Mouse (Mus musculus) embryonic facial prominence, embryonic 13.5 days (tissue): ENCODE data around the gene Phip. TPM values are rescaled to one million over a fixed set of nuclear protein-coding genes. Genes with fewer than 3 reads are reported as not detected.
A peak's percentile ranks its signal among the peaks of the same experiment; 100 is the strongest.

Source experiments
- ATAC-seq: fragments of 200-750 bp; cut with Nextera tagmentation; 2 replicates; pipeline ENCODE4 v1.8.0; 2017; ENCODE audit warnings: low read depth; ENCODE audit not compliant: insufficient number of reproducible peaks, insufficient read depth, low FRiP score, low TSS enrichment
- H3K27ac ChIP-seq: fragments of 300-500 bp; sonication (generic); 2 replicates; pipeline ENCODE4 v1.5.1; 2015; ENCODE audit warnings: moderate library complexity, mild to moderate bottlenecking, inconsistent platforms
- H3K27me3 ChIP-seq: fragments of 300-500 bp; sonication (generic); 2 replicates; pipeline ENCODE4 v1.6.1; 2015; ENCODE audit warnings: mild to moderate bottlenecking, inconsistent platforms
- H3K36me3 ChIP-seq: fragments of 300-500 bp; sonication (generic); 2 replicates; pipeline ENCODE4 v1.6.1; 2015; ENCODE audit warnings: mild to moderate bottlenecking, inconsistent platforms
- H3K4me1 ChIP-seq: fragments of 300-500 bp; sonication (generic); 2 replicates; pipeline ENCODE4 v1.6.1; 2015; ENCODE audit warnings: inconsistent platforms
- H3K4me2 ChIP-seq: fragments of 300-500 bp; sonication (generic); 2 replicates; pipeline ENCODE4 v1.6.1; 2015; ENCODE audit warnings: moderate library complexity, mild to moderate bottlenecking, inconsistent platforms
- H3K4me3 ChIP-seq: fragments of 300-500 bp; sonication (generic); 2 replicates; pipeline ENCODE4 v1.5.1; 2015; ENCODE audit warnings: mild to moderate bottlenecking, inconsistent platforms
- H3K9ac ChIP-seq: fragments of 300-500 bp; sonication (generic); 2 replicates; pipeline ENCODE4 v1.6.1; 2015; ENCODE audit warnings: mild to moderate bottlenecking, inconsistent platforms
- H3K9me3 ChIP-seq: fragments of 300-500 bp; sonication (generic); 2 replicates; pipeline ENCODE4 v1.6.1; 2016; ENCODE audit warnings: inconsistent platforms
- WGBS: fragments of 180-500 bp; shearing (Covaris S2); methylation state at CpG from one replicate; pipeline ENCODE4 v1.1.7; 2015; ENCODE audit warnings: mixed read lengths; 5-methylcytosine and 5-hydroxymethylcytosine counted together
- polyA plus RNA-seq: library from polyadenylated mRNA; unstranded; fragments of >200 nt; fragmentation: Nextera tagmentation; extraction: Ambion mirVana; gene quantifications from 2 replicates; pipeline ENCODE4 v1.2.1, GENCODE M21; 2015

Phip gene
- polyA plus RNA-seq: 116 and 118 TPM in 2 replicates

GRCm38 (mm10) chr9:82975342-82976215, at the start of gene Phip:
Gene Phip, minus strand, starts transcription at chr9:82975516.
- Histone ChIP-seq H3K9ac (peak within 1 kb of the TSS; percentile 96), H3K4me3 (peak within 1 kb of the TSS; percentile 92), H3K4me1 (peaks cover 10% of the 10 kb centered on the region), H3K27me3 (no peaks in the 10 kb centered on the region), H3K4me2 (peak within 1 kb of the TSS; percentile 70), H3K27ac (peak within 1 kb of the TSS; percentile 100), H3K36me3 (no peaks in the 10 kb centered on the region), H3K9me3 (no peaks in the 10 kb centered on the region)
- ATAC-seq: peak; percentile 83
- under 1% methylated on average over 74 of the region's 79 CpGs for WGBS

- no peaks in the 10 kb centered on the region for H3K27me3 ChIP-seq
- H3K4me1 ChIP-seq: no peaks in the 10 kb centered on the region
- WGBS: 76% methylated on average over 6 of the region's 6 CpGs
- H3K36me3 ChIP-seq: no peaks in the 10 kb centered on the region
- no peak overlapping the region for H3K4me2 ChIP-seq
- no peak overlapping the region for H3K9ac ChIP-seq
- no peak overlapping the region for H3K27ac ChIP-seq
- H3K4me3 ChIP-seq: no peak overlapping the region
- ATAC-seq: no peak
- H3K9me3 ChIP-seq: no peaks in the 10 kb centered on the region
Measured at GRCm38 (mm10) chr9:83023724-83024123, 48.4 kb upstream of the Phip start.

GRCm38 (mm10) chr9:83014516-83014915, 39.2 kb upstream of the Phip start:
- no peaks in the 10 kb centered on the region for H3K4me1 ChIP-seq
- no peak overlapping the region for H3K4me2 ChIP-seq
- no peak overlapping the region for H3K27ac ChIP-seq
- H3K27me3 ChIP-seq: no peaks in the 10 kb centered on the region
- H3K9ac ChIP-seq: no peak overlapping the region
- no peak for ATAC-seq
- no peaks in the 10 kb centered on the region for H3K9me3 ChIP-seq
- no peaks in the 10 kb centered on the region for H3K36me3 ChIP-seq
- 90% methylated on average over 4 of the region's 4 CpGs for WGBS
- no peak overlapping the region for H3K4me3 ChIP-seq

- H3K4me3 ChIP-seq: no peak overlapping the region
- H3K27me3 ChIP-seq: no peaks in the 10 kb centered on the region
- no peaks in the 10 kb centered on the region for H3K4me1 ChIP-seq
- H3K4me2 ChIP-seq: no peak overlapping the region
- ATAC-seq: no peak
- no peaks in the 10 kb centered on the region for H3K9me3 ChIP-seq
- no peaks in the 10 kb centered on the region for H3K36me3 ChIP-seq
- no peak overlapping the region for H3K9ac ChIP-seq
- no peak overlapping the region for H3K27ac ChIP-seq
- WGBS: 83% methylated on average over 1 of the region's 1 CpGs
Measured at GRCm38 (mm10) chr9:83008306-83008705, 33.0 kb upstream of the Phip start.

GRCm38 (mm10) chr9:83001342-83001741, 26.0 kb upstream of the Phip start:
- no peak for ATAC-seq
- peaks cover under 1% of the 10 kb centered on the region; the same call in 1 of the 2 replicates for H3K9me3 ChIP-seq
- no peak overlapping the region for H3K4me3 ChIP-seq
- WGBS: 72% methylated on average over 4 of the region's 4 CpGs
- no peak overlapping the region for H3K27ac ChIP-seq
- no peak overlapping the region for H3K9ac ChIP-seq
- no peaks in the 10 kb centered on the region for H3K27me3 ChIP-seq
- H3K4me1 ChIP-seq: no peaks in the 10 kb centered on the region
- H3K4me2 ChIP-seq: no peak overlapping the region
- no peaks in the 10 kb centered on the region for H3K36me3 ChIP-seq

- Histone ChIP-seq H3K27me3 (no peaks in the 10 kb centered on the region), H3K36me3 (no peaks in the 10 kb centered on the region), H3K4me3 (no peak overlapping the region), H3K9me3 (peaks cover 3% of the 10 kb centered on the region; the same call in 1 of the 2 replicates), H3K4me2 (no peak overlapping the region), H3K9ac (no peak overlapping the region), H3K4me1 (no peaks in the 10 kb centered on the region), H3K27ac (no peak overlapping the region)
- ATAC-seq: no peak
- WGBS: 70% methylated on average over 2 of the region's 2 CpGs
Measured at GRCm38 (mm10) chr9:82997765-82998500, 22.6 kb upstream of the Phip start.

- Histone ChIP-seq H3K36me3 (no peaks in the 10 kb centered on the region), H3K9me3 (no peaks in the 10 kb centered on the region), H3K27ac (no peak overlapping the region), H3K9ac (no peak overlapping the region), H3K4me2 (peak overlapping the region; percentile 70), H3K4me3 (0 out of 2 replicates have a peak overlapping the region, but pooled peaks have one; percentile 92), H3K4me1 (peaks cover 6% of the 10 kb centered on the region; the same call in 1 of the 2 replicates), H3K27me3 (no peaks in the 10 kb centered on the region)
- ATAC-seq: no peak
- 10% methylated on average over 5 of the region's 5 CpGs for WGBS
Measured at GRCm38 (mm10) chr9:82976936-82977335, 1.6 kb upstream of the Phip start.

- Histone ChIP-seq H3K27ac (peak overlapping the region; percentile 100), H3K4me2 (peak overlapping the region; percentile 70), H3K27me3 (no peaks in the 10 kb centered on the region), H3K4me1 (peaks cover 10% of the 10 kb centered on the region), H3K9ac (peak overlapping the region; percentile 96), H3K36me3 (no peaks in the 10 kb centered on the region), H3K4me3 (peak overlapping the region; percentile 92), H3K9me3 (no peaks in the 10 kb centered on the region)
- no peak for ATAC-seq
- WGBS: under 1% methylated on average over 9 of the region's 9 CpGs
Measured at GRCm38 (mm10) chr9:82976219-82976618, 903 bp upstream of the Phip start.

- Histone ChIP-seq H3K4me1 (peaks cover 13% of the 10 kb centered on the region), H3K36me3 (no peaks in the 10 kb centered on the region), H3K27ac (peak overlapping the region; percentile 100), H3K9ac (peak overlapping the region; percentile 96), H3K9me3 (no peaks in the 10 kb centered on the region), H3K4me3 (peak overlapping the region; percentile 92), H3K27me3 (no peaks in the 10 kb centered on the region), H3K4me2 (peak overlapping the region; percentile 70)
- peak; percentile 22; the same call in 1 of the 2 replicates for ATAC-seq
- under 1% methylated on average over 47 of the region's 61 CpGs for WGBS
Measured at GRCm38 (mm10) chr9:82974962-82975341, 364 bp downstream of the Phip start.

GRCm38 (mm10) chr9:82974187-82974861, 992 bp downstream of the Phip start:
- WGBS: 2% methylated on average over 68 of the region's 75 CpGs
- H3K9me3 ChIP-seq: no peaks in the 10 kb centered on the region

GRCm38 (mm10) chr9:82973321-82973892, 1.9 kb downstream of the Phip start:
- peak overlapping the region; percentile 100 for H3K27ac ChIP-seq
- peak overlapping the region; percentile 92 for H3K4me3 ChIP-seq

More at GRCm38 (mm10) chr9:82974187-82974861, 992 bp downstream of the Phip start:
- no peaks in the 10 kb centered on the region for H3K27me3 ChIP-seq
- H3K27ac ChIP-seq: peak overlapping the region; percentile 100
- ATAC-seq: peak; percentile 86
- H3K36me3 ChIP-seq: no peaks in the 10 kb centered on the region
- peak overlapping the region; percentile 70 for H3K4me2 ChIP-seq
- H3K4me3 ChIP-seq: peak overlapping the region; percentile 92
- peaks cover 13% of the 10 kb centered on the region for H3K4me1 ChIP-seq
- H3K9ac ChIP-seq: peak overlapping the region; percentile 96

More at GRCm38 (mm10) chr9:82973321-82973892, 1.9 kb downstream of the Phip start:
- Histone ChIP-seq H3K27me3 (no peaks in the 10 kb centered on the region), H3K4me2 (peak overlapping the region; percentile 70), H3K36me3 (no peaks in the 10 kb centered on the region), H3K9ac (peak overlapping the region; percentile 96), H3K4me1 (peaks cover 13% of the 10 kb centered on the region), H3K9me3 (no peaks in the 10 kb centered on the region)
- no peak for ATAC-seq
- 14% methylated on average over 8 of the region's 8 CpGs for whole genome bisulfite sequencing
